Mouse (Mus musculus) G1E (cell line): ENCODE data around the gene Rnf113a1.

Experiments used
- CTCF ChIP-seq: IDR thresholded peaks from 2 replicates; pipeline ENCODE4 v1.5.1; 2012; ENCODE audit warnings: low read depth, low read length, inconsistent platforms, mixed read lengths
- TAL1 ChIP-seq: conservative IDR thresholded peaks from 2 replicates; pipeline ENCODE4 v1.6.1; 2012; ENCODE audit warnings: low read depth, low read length, inconsistent platforms, mixed read lengths

GRCm38 (mm10) chrX:37191744-37192379 lies 817 bp downstream of the Rnf113a1 start:
- TF ChIP-seq CTCF: no peak
- no peak for TF ChIP-seq TAL1
